Mouse (Mus musculus) brown adipose tissue, adult 24 weeks (tissue): ENCODE measurements at regions not wholly inside any gene's neighbourhood (a gene's known extent, or its start where the extent isn't known, plus 50 kb on each side); places are given as distances from the start of the nearest gene placed in this dataset.

Source experiments
- H3K27ac ChIP-seq: fragments of 200-500 bp; replicated peaks from 2 replicates; pipeline ENCODE4 v1.5.1; 2012; ENCODE audit warnings: low read depth, mild to moderate bottlenecking, low read length
- H3K4me1 ChIP-seq: fragments of 200-500 bp; 2 replicates; pipeline ENCODE4 v1.6.1; 2012; ENCODE audit warnings: low read length, mixed read lengths; ENCODE audit not compliant: control insufficient read depth, insufficient read depth, insufficient read length
- H3K4me3 ChIP-seq: fragments of 200-500 bp; 2 replicates; pipeline ENCODE4 v1.5.1; 2012; ENCODE audit warnings: low read depth, mild to moderate bottlenecking, low read length, moderate library complexity; ENCODE audit not compliant: insufficient read depth

GRCm38 (mm10) chr17:64382894-64383293 lies 51.2 kb upstream of the Pja2 start:
- H3K4me1 ChIP-seq: no peaks in the 10 kb centered on the region
- H3K4me3 ChIP-seq: no peak overlapping the region
- H3K27ac ChIP-seq: no peak overlapping the region

DNA sequence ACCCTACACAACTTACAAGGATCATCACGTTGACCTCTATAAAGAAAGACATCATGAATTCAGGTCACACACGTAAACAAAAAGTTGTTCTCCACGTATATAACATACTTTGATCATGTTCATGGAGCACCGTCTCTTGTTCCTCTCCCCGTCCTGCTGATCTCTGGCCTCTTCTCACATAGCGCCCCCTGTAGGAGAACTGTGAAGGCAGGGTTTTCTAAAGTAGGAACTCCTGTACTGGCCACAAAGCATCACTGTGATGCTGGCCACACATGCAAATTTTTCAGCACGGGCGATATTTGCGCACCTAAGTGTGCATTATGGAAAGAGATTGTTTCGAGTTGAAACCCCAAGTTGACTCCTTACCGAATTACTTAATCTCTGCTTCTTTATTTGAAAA lies 51.9 kb upstream of the Pja2 start:
- Histone ChIP-seq H3K4me3 (no peak overlapping the region), H3K27ac (no peak overlapping the region), H3K4me1 (no peaks in the 10 kb centered on the region)

DNA sequence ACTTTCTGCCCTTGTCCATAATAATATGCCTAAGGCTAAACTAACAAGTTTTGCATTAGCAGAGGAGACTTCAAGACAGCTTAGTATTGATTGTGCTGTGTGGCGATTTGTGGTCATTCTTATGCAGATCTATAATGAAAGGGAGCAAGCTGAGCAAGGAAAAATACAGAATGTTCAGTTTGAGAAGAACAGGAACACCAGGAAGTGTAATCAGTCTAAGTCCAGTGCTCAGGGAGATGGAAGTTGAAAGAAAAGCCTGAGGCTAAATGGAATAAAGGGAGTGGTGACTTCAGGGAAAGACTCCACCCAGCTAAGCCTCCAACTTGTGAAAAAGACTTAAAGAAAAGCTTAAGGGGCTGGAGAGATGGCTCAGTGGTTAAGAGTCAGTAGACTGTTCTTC lies 58.6 kb upstream of the Pja2 start:
- H3K27ac ChIP-seq: no peak overlapping the region
- no peak overlapping the region for H3K4me3 ChIP-seq
- H3K4me1 ChIP-seq: no peaks in the 10 kb centered on the region

GRCm38 (mm10) chr17:64397254-64397897 lies 65.7 kb upstream of the Pja2 start:
- no peaks in the 10 kb centered on the region for H3K4me1 ChIP-seq
- H3K4me3 ChIP-seq: peak overlapping the region; percentile 37; the same call in 1 of the 2 replicates
- no peak overlapping the region for H3K27ac ChIP-seq

DNA sequence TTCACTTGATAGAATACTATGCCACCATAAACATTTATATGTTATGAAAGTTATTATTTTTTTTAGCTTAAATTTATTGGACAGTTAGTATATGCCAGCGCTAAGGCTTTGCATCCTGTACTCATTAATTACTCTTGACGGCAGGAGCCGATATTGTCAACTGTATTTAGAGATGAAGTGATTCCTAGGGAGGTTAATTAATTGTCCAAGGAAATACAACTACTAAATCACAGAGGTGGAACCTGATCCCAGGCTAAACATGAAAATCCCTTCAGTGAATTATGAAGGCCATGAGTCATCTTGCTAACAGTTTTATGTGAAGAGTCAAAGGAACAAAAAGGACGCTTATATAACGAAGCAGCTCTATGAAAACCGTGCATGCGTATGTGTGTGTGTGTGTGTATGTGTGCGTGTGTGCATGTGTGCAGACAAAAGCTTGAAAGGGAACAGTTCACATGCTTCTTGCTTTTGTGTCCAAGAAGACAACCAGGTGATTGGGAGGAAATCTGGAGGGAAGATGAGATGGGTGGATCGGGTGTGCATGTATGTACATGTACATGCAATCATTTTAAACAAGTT lies 66.5 kb upstream of the Pja2 start:
- Histone ChIP-seq H3K27ac (no peak overlapping the region), H3K4me1 (no peaks in the 10 kb centered on the region), H3K4me3 (no peak overlapping the region)

DNA sequence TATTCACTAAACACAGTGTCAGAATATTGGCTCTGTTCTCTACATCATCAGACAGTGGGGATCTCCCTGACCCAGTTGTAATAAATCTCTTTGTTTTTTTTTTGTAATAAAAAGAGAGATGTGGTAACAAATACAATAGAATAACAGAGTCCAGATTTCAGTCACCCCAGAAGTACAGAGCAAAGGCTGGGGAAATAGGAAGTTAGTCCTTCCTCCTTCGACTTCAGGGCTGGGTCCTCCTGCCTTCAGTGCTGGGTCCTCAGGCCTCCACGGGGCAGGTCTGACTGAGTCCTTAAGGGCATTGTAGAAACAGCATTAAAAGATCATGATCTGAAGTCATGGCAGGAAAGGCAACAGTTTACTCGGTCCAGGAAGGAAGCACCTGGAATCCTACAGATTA lies 67.0 kb upstream of the Pja2 start:
- Histone ChIP-seq H3K4me3 (no peak overlapping the region), H3K4me1 (no peaks in the 10 kb centered on the region), H3K27ac (no peak overlapping the region)

GRCm38 (mm10) chr17:64406742-64407254 lies 75.1 kb upstream of the Pja2 start:
- no peak overlapping the region for H3K4me3 ChIP-seq
- H3K27ac ChIP-seq: no peak overlapping the region
- no peaks in the 10 kb centered on the region for H3K4me1 ChIP-seq

- Histone ChIP-seq H3K4me1 (no peaks in the 10 kb centered on the region), H3K27ac (no peak overlapping the region), H3K4me3 (no peak overlapping the region)
These were observed 75.7 kb upstream of the Pja2 start for GRCm38 (mm10) chr17:64407255-64408011.

- Histone ChIP-seq H3K27ac (no peak overlapping the region), H3K4me1 (no peaks in the 10 kb centered on the region), H3K4me3 (no peak overlapping the region)
These were observed 94.1 kb upstream of the Pja2 start for GRCm38 (mm10) chr17:64425811-64426210.

DNA sequence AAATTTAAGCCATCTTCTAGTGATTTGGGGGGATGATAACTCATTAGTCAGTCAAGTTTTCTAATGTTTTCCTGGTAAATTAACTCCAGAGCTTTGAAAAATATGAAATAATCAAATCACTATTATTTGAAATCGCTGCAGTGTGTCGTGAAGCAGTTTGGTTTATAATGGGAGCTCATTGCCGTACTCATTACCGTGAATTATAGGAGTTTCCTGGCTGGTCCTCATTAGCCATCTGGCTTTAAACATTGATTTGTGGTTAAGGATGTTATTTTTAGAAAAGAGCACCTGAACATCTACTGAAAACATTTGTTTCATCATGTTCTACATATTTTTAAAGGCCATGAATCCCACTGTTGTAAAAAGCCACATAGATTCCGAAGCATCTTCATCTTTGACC lies 94.8 kb upstream of the Pja2 start:
- Histone ChIP-seq H3K4me1 (no peaks in the 10 kb centered on the region), H3K4me3 (no peak overlapping the region), H3K27ac (no peak overlapping the region)

GRCm38 (mm10) chr17:64439571-64439970 lies 107.9 kb upstream of the Pja2 start:
- H3K4me3 ChIP-seq: no peak overlapping the region
- H3K4me1 ChIP-seq: no peaks in the 10 kb centered on the region
- H3K27ac ChIP-seq: no peak overlapping the region

DNA sequence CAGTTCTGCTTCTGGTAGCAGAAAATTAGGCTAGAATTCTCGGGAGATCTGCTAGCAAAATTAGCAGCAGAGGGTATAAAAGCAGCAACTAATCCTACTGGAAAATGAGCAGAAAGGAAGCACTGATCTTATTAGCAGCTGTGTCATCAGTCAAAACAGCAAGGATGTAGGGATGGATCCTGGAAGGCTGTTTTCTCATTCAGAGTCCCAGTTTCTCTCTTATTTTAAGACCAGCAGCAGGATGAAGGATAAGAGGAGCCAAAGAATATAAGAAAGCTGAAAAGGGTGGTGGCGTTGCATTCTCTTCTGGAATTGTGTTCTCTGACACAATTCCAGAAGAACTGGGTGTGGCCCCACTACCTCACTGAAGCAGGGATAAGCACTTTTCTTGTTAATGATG lies 123.0 kb upstream of the Pja2 start:
- H3K4me3 ChIP-seq: no peak overlapping the region
- no peak overlapping the region for H3K27ac ChIP-seq
- H3K4me1 ChIP-seq: no peaks in the 10 kb centered on the region

- H3K27ac ChIP-seq: no peak overlapping the region
- no peak overlapping the region for H3K4me3 ChIP-seq
- H3K4me1 ChIP-seq: no peaks in the 10 kb centered on the region
These were observed 134.3 kb upstream of the Man2a1 start for GRCm38 (mm10) chr17:64466273-64466672.

- Histone ChIP-seq H3K27ac (no peak overlapping the region), H3K4me1 (no peaks in the 10 kb centered on the region), H3K4me3 (no peak overlapping the region)
These were observed 133.8 kb upstream of the Man2a1 start for GRCm38 (mm10) chr17:64466746-64467145.

DNA sequence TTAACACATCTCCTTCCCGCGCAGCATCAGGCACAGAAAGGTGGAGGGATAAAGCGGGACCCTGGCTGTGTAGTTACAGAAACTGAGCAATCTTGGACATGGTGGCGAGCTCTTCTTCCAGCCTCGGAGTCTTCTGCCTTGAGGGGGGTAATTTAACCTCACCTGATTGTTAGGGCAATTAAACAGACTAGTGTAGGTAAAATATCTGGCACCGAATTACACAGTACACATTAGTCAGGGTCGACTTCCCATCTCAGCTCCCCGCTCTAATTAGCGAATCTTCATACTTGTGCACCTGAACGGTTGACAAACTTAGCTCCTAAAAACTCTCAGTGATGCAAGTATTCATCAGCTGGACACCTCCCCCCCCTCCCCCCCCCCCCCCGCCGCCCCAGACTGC lies 133.2 kb upstream of the Man2a1 start:
- Histone ChIP-seq H3K4me3 (no peak overlapping the region), H3K27ac (no peak overlapping the region), H3K4me1 (no peaks in the 10 kb centered on the region)
